Mouse (Mus musculus): ENCODE measurements at regions not wholly inside any gene's neighbourhood (a gene's known extent, or its start where the extent isn't known, plus 50 kb on each side); places are given as distances from the start of the nearest gene placed in this dataset.

DNA sequence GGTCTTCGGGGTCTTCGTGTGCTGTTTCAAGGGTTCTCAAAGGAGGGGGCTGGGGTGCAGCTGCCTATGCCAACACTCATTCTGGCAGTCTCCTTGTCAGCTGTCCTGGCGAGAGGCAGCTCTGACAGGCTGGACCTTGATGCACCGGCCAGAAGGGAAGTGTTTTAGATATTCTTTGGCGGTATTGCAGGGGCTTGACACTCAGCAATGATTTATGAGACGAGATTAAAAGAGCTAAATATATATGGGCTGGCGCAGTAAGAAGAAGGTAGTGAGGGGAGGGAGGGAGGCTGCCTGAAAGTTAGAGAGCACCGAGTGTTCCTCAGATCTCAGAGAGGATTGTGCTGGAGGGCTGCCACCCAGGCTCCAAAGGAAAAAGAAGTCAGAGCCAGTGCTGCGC lies 50.2 kb upstream of the Pdzd8 start:
- ATAC-seq, result no peak

- no peak for ATAC-seq
Measured at GRCm38 (mm10) chr19:59396506-59396905, 50.9 kb upstream of the Pdzd8 start.

DNA sequence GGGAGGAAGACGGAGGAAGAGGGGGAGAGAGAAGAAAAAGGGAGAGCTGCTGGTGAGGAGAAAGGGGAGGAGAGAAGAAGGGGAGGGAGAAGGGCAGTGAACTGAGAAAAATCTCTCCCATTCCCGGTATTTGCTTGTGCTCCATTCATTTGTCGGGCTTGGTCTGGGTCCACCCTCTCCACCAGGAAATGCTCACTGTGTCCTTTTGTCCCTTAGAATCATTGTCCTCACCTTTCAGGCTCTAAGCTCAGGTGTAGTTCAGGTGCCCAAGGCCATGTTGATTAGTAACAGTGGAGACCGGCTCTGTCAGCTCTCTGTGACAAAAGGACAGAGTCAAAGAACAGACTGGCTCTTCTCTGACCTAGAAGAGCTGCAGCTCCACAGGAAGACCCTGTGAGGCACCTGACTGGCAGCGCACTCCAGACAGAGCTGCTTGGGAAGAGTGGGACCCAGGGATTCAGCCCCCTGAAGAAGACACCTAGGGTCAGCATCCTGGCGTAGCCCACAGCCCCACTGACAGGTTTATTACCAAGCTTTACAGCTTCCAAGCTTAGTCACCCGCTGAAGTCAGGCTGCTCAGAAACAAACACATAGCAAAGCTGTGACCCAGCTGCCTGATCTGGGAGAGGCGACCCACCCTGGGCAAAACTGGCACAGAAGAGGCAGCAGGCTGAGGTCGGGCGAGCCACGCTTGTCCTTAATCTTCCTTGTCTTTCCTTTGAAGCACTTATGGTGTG lies 54.4 kb upstream of the Pdzd8 start:
- no peak for ATAC-seq

GRCm38 (mm10) chr19:59401304-59401703 lies 55.7 kb upstream of the Pdzd8 start:
- ATAC-seq, result peak; percentile 44

DNA sequence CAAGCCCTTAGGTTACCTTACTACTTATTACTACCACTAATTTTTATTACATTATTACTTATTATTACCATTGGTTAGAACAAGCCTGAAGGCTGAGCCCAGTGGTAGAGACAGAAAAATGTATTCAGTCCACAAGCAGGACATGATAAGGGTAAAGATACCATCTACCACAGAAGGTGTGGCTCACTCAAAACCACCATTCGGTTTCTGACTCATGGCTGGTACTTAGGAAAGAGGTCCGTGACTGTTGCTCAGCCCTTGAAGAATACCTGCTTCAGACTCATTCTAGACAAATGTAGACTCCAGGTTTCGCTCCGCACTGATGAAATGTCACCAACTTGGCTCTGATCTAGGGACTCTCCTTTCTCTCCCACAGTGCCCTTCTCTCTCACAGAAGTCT lies 56.1 kb upstream of the Emx2 start:
- peak; percentile 67 for ATAC-seq

GRCm38 (mm10) chr19:59404082-59404481 lies 54.1 kb upstream of the Emx2 start:
- no peak for ATAC-seq

GRCm38 (mm10) chr19:59404766-59405165 lies 53.4 kb upstream of the Emx2 start:
- ATAC-seq, result no peak

GRCm38 (mm10) chr19:59405616-59406015 lies 52.6 kb upstream of the Emx2 start:
- no peak for ATAC-seq

DNA sequence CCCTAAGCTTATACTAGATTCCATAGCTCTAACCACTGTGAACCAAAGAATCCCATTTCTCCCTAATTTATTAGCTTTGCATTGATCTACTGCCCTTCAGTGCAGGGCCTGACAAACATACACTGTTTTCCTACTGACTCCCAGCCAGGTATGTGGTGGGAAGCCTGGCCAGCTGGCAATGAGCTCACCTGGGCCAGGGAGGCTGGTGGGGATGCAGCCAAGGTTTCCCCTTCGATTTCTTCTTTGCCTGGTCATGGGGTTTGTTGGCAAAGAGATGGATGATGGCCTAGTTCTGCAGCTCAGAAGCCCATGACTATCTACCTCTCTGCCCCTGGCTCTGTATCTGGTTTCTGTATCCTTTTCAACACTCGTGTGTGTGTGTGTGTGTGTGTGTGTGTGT lies 50.1 kb upstream of the Emx2 start:
- ATAC-seq, result no peak
